ENCODE assay signal across 16 mouse cellular contexts in genomic region chr5:74721816-74722215, GRCm38 (mm10). TPM values are rescaled to one million over a fixed set of nuclear protein-coding genes. Genes with fewer than 3 reads are reported as not detected.
"Had no signal": no experiment of that assay in that cellular context is flagged by ENCODE, and none has a peak within 500 bp of the region (broad histone marks: within the 10 kb centered on the region; RNA-seq: fewer than 3 reads in every experiment).

No protein-coding gene starts in this region.

- H3K9ac ChIP-seq: limb, embryonic 15.5 days; liver, embryonic 12.5 days; lung, embryonic 14.5 days; midbrain, embryonic 13.5 days; neural tube, embryonic 12.5 days had no signal

- H3K4me1 ChIP-seq: liver, embryonic 12.5 days; neural tube, embryonic 12.5 days had no signal

- H3K4me3 ChIP-seq: limb, embryonic 15.5 days; liver, embryonic 12.5 days; midbrain, embryonic 13.5 days; myocyte; neural tube, embryonic 12.5 days had no signal

- ATAC-seq: liver, embryonic 12.5 days; midbrain, embryonic 13.5 days had no signal

- H3K9me3 ChIP-seq: limb, embryonic 15.5 days; liver, embryonic 12.5 days; neural tube, embryonic 12.5 days had no signal

- H3K27me3 ChIP-seq: limb, embryonic 15.5 days; liver, embryonic 12.5 days; midbrain, embryonic 13.5 days; neural tube, embryonic 12.5 days had no signal

- H3K27ac ChIP-seq: limb, embryonic 15.5 days; liver, embryonic 12.5 days; macrophage; midbrain, embryonic 13.5 days; neural tube, embryonic 12.5 days had no signal

- H3K4me2 ChIP-seq: limb, embryonic 15.5 days; liver, embryonic 12.5 days; lung, embryonic 14.5 days; midbrain, embryonic 13.5 days; neural tube, embryonic 12.5 days had no signal

- DNase-seq: kidney, postnatal 10 days; kidney, postnatal 4 days; layer of hippocampus, postnatal 36 days; lung, embryonic 14.5 days; lung, postnatal 10 days; retina, postnatal 1 day; right cerebral cortex, postnatal 4 days; spleen, adult 18-20 months; thymus, adult 18-20 months; thymus, postnatal 14 days had no signal

- H3K36me3 ChIP-seq: limb, embryonic 15.5 days; liver, embryonic 12.5 days; midbrain, embryonic 13.5 days; neural tube, embryonic 12.5 days had no signal

RNA-seq across cellular contexts. Expression of gene Lnx1, which starts 19.1 kb away (rescaled TPM):
- polyA plus RNA-seq: macrophage had no signal
